Mouse (Mus musculus): ENCODE measurements around the gene Phf12. TPM values are rescaled to one million over a fixed set of nuclear protein-coding genes. Genes with fewer than 3 reads are reported as not detected.

Phf12 gene
- polyA plus RNA-seq, 1 experiment from 2014 or later, result 23.1 TPM

DNA sequence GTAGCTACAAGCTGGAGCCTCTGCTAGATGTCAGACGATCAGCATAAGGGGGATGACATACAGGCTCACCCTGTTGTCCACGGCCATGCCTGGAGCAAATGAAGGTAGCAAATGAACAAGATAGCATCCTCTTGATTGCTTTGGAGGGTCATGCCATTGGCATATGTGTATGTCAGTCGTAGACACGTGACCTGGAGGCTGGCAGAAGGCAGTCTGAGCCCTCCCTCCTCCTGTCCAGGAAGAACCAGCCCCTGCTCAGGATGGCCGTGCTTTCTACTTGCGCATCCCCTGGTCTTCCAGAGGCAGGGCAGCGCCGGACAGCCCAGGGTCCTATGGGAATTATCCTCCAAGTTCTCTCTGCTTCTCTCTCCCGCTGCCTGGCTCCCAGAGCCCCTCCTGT, 23.6 kb upstream of the Phf12 start:
- Histone ChIP-seq H3K9me3 (replicated peaks) (no peaks in the 10 kb centered on the region), H3K4me3 (no peak overlapping the region), H3K36me3 (no peaks in the 10 kb centered on the region), H3K27me3 (ENCODE audit: low read depth, poor library complexity, severe bottlenecking) (peaks cover 93% of the 10 kb centered on the region), H3K4me1 (no peaks in the 10 kb centered on the region; the same call in 1 of the 2 replicates), H3K27ac (no peak overlapping the region)
- no peak for DNase-seq (ENCODE audit: low spot score)
- WGBS, result 64% methylated on average over 9 of the region's 9 CpGs

DNA sequence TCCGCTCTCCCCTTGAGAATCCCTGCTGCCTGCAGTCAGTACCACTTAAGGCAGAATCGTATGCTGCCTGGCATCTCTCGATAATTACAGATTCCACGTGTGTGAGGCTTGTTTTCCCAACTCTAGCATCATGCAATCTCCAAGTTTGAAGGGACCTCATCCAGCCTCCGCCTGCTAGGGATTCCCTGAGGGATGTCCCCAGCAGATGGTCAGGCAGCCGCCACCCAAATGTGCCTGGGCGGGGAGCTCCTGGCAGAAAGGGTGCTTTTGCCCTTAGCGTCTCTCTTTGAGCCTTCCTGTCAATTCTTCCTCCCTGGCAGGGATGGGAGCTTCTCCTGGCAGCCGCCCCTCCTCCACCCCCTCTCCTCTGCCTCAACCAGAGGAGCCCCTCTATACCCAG, 22.4 kb upstream of the Phf12 start:
- H3K36me3 ChIP-seq, result no peaks in the 10 kb centered on the region
- no peak for DNase-seq (ENCODE audit: low spot score)
- WGBS, result 61% methylated on average over 9 of the region's 9 CpGs
- no peak overlapping the region for H3K4me3 ChIP-seq
- H3K4me1 ChIP-seq, result peaks cover 9% of the 10 kb centered on the region
- H3K27me3 ChIP-seq (ENCODE audit: low read depth, poor library complexity, severe bottlenecking), result peaks cover 93% of the 10 kb centered on the region
- H3K9me3 ChIP-seq (replicated peaks), result no peaks in the 10 kb centered on the region
- no peak overlapping the region for H3K27ac ChIP-seq

DNA sequence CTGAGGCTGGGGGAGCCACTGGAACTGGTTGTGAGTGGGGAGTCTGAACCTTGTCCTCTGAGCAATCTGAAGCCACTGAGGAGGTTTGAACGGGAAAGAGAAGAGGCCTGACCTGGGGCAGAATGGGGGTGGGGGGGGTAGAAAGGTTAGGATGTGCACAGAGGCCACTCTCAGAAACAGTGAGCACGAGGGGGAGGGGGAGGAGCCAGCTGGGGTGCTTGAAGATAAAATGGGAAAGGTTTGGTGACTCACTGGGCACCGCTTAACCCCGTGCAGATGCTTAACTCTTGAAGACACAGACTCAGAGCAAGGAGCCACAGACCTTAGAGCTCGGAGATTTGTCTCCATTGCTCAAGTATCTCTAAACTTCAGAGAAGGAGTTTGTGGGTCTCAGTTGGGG, 21.7 kb upstream of the Phf12 start:
- WGBS, result 53% methylated on average over 5 of the region's 5 CpGs
- no peak for DNase-seq (ENCODE audit: low spot score)
- Histone ChIP-seq H3K36me3 (no peaks in the 10 kb centered on the region), H3K9me3 (replicated peaks) (no peaks in the 10 kb centered on the region), H3K27me3 (ENCODE audit: low read depth, poor library complexity, severe bottlenecking) (peaks cover 93% of the 10 kb centered on the region), H3K4me3 (no peak overlapping the region), H3K27ac (no peak overlapping the region), H3K4me1 (peaks cover 14% of the 10 kb centered on the region)

DNA sequence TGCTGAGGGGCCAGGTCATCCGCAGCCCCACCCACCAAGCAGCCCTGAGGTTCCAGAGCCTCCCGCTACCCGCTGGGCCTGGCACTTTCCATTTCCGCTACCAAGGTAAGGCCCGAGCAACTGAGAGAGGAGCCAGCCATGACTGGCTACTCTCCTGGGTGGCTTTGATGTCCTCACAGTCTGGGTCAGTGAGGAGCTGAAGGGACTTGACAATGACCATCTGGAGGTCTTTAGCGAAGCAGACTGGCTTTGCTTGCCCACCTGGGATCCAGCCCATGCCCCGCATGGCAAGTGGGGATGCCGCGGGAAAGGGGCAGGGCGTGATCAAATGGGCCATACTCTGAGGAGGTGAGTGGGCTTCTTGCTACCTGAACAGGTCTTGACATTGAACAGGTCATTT, 19.6 kb upstream of the Phf12 start:
- H3K4me3 ChIP-seq, result no peak overlapping the region
- no peaks in the 10 kb centered on the region for H3K9me3 ChIP-seq (replicated peaks)
- peaks cover 14% of the 10 kb centered on the region for H3K4me1 ChIP-seq
- DNase-seq (ENCODE audit: low spot score), result no peak
- H3K27me3 ChIP-seq (ENCODE audit: low read depth, poor library complexity, severe bottlenecking), result peaks cover 87% of the 10 kb centered on the region
- WGBS, result 84% methylated on average over 10 of the region's 10 CpGs
- H3K36me3 ChIP-seq, result no peaks in the 10 kb centered on the region
- H3K27ac ChIP-seq, result no peak overlapping the region

DNA sequence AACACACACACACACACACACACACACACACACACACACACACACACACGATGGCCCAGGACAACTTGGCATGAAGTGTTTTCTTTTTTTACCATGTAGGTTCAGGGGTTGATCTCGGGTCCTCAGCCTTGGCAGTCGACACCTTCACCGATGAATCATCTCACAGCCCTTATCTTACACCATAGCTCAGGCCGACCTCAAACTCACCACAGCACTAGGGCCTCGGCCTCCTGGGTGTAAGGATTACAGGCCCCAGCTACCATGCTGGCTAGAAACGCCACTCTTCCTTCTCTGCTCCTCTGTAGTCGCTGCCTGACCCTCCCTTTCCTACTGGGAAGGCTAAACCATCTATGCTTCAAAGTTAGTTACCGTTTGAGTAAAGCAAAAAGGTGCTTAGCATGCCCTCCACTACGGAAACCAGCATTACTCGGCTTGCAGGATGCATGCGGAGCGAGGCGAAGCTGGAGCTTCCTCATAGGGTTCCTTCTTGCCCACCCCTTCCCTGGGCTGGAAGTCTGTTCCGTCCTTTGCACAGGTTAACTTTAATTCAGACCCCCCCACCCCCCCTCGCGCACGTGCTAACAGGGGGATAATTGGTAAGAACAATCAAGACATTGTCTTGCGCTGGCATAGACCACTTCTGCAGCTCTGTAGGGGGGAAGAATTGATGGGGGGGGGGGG, 18.0 kb upstream of the Phf12 start:
- H3K27ac ChIP-seq, result no peak overlapping the region
- DNase-seq (ENCODE audit: low spot score), result no peak
- peaks cover 14% of the 10 kb centered on the region for H3K4me1 ChIP-seq
- no peaks in the 10 kb centered on the region for H3K9me3 ChIP-seq (replicated peaks)
- no peak overlapping the region for H3K4me3 ChIP-seq
- H3K27me3 ChIP-seq (ENCODE audit: low read depth, poor library complexity, severe bottlenecking), result peaks cover 85% of the 10 kb centered on the region
- 23% methylated on average over 19 of the region's 19 CpGs for WGBS
- no peaks in the 10 kb centered on the region for H3K36me3 ChIP-seq

DNA sequence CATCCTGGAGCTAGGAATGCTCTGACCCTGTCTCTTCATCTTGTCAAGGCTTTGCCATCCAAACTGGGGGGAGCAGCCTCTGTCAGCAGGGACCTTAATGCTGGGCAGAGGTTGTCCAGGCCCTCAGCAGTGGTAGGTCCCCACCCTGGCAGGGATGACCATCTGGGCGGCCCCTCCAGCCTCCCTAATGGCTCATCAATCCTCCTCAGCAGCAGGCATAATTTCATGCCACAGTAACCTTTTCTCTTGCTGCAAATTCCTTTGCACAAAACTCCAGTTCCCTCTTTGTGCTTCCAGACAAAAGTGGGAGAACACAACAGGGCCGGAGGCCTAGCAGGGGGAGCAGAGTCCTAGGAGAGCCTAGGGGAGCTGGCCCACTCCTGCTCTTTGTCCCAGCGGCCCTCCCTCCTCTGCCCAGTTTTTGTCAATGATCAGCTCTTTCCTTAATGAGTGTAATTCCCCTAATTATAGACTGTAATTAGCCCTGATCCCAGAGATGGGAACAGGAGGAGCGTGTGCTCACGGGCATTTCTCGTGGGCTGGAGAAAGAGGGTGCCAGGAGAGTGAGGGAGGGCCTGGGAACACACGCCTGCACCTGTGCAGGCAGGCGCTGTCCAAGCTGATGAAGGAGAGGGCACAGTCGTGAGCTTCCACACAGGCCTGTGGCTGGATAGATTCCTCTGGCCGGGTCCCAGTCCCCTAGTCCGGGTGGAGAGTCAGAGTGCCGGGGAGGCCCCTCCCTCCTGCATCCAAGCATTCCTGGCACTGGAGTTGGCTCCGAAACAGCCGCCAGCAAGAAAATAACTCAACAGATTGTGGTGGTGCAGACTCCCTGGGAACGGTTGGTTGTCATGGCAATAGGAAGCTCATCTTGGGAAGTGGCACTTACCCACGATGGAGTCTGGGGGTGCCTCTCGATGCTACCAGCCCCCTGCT, 17.2 kb upstream of the Phf12 start:
- Histone ChIP-seq H3K27ac (no peak overlapping the region), H3K9me3 (replicated peaks) (no peaks in the 10 kb centered on the region), H3K36me3 (no peaks in the 10 kb centered on the region), H3K27me3 (ENCODE audit: low read depth, poor library complexity, severe bottlenecking) (peaks cover 80% of the 10 kb centered on the region), H3K4me1 (peaks cover 14% of the 10 kb centered on the region), H3K4me3 (no peak overlapping the region)
- DNase-seq (ENCODE audit: low spot score), result no peak
- WGBS, result 29% methylated on average over 17 of the region's 17 CpGs

DNA sequence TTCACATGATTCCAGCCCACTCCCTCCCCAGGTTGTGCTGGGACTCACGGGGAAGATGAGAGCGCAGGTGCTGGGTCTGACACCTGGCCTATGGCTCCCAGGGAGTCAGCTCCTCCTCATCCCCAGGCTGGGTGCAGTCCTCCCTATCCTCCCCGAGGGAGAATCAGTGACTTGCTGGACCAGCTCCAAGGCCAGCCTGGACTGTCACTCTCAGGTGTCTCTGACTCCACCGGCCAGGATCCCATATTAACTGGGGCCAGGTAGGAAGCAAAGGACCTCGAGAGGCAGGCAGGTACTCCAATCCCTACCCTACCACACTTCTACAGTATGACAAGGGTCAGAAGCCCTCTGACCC, 16.5 kb upstream of the Phf12 start:
- WGBS, result 54% methylated on average over 5 of the region's 5 CpGs
- H3K9me3 ChIP-seq (replicated peaks), result no peaks in the 10 kb centered on the region
- no peak for DNase-seq (ENCODE audit: low spot score)
- no peaks in the 10 kb centered on the region for H3K36me3 ChIP-seq
- H3K4me1 ChIP-seq, result peaks cover 14% of the 10 kb centered on the region
- peaks cover 79% of the 10 kb centered on the region for H3K27me3 ChIP-seq (ENCODE audit: low read depth, poor library complexity, severe bottlenecking)
- no peak overlapping the region for H3K27ac ChIP-seq
- H3K4me3 ChIP-seq, result no peak overlapping the region

DNA sequence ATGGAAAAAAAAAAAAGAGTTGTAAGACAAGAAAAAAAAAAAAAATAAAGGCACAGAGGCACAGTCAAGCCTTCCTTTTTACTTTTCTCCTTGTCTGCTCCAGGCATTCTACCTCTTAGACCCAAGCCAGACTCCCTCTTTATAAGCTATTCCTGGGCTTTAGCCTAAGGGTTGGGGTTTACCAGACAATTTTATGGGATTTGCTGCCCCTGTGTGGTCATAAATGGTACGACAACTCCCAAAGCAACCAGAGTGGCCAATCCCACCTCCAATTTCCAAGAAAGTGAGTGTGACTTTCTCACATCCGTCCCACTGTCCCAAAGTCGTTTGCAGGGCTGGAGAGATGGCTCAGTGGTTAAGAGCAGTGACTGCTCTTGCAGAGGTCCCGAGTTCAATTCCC, 15.4 kb upstream of the Phf12 start:
- peak; percentile 84 for DNase-seq (ENCODE audit: low spot score)
- H3K4me1 ChIP-seq, result peaks cover 14% of the 10 kb centered on the region
- H3K4me3 ChIP-seq, result no peak overlapping the region
- no peaks in the 10 kb centered on the region for H3K36me3 ChIP-seq
- H3K27ac ChIP-seq, result no peak overlapping the region
- H3K9me3 ChIP-seq (replicated peaks), result no peaks in the 10 kb centered on the region
- peaks cover 77% of the 10 kb centered on the region for H3K27me3 ChIP-seq (ENCODE audit: low read depth, poor library complexity, severe bottlenecking)
- under 1% methylated on average over 4 of the region's 4 CpGs for WGBS

DNA sequence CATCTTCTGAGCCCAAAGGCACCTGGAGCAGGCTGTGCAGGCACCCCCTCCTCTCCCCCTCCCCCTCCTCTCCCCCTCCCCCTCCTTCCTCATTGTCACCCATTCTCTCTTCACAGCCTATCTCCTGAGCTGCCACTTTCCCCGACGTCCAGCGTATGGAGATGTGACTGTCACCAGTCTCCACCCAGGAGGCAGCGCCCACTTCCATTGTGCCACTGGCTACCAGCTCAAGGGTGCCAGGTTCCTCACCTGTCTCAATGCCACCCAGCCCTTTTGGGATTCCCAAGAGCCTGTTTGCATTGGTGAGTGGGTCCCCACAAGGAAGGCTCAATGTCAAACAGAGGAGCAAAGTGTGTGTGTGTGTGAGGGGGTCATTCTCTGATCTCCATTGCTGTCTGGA, 13.8 kb upstream of the Phf12 start:
- Histone ChIP-seq H3K36me3 (no peaks in the 10 kb centered on the region), H3K27ac (no peak overlapping the region), H3K9me3 (replicated peaks) (no peaks in the 10 kb centered on the region), H3K27me3 (ENCODE audit: low read depth, poor library complexity, severe bottlenecking) (peaks cover 82% of the 10 kb centered on the region), H3K4me3 (no peak overlapping the region), H3K4me1 (peaks cover 14% of the 10 kb centered on the region)
- 78% methylated on average over 4 of the region's 4 CpGs for WGBS
- DNase-seq (ENCODE audit: low spot score), result no peak

DNA sequence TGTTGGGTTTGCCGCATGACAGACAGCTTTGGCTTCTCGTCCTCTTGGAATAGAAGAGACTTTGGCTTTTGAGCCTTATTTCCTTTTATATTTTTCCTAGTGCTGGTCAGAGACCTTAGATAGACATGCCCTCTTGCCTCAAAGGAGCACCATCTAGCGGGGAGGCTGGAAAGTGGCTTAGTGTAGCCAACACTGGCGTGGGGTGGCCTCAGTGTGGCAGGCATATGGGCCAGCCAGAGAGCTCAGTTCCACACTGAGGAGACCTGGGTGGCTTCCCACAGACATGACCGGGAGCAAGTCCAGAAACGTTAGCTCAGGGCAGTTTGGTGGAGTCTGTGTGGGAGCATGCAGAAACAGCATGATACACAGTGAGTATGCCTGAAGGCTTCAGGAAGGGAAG, 11.8 kb upstream of the Phf12 start:
- H3K4me1 ChIP-seq, result 0 out of 2 replicates have a peak, but pooled peaks cover under 1% of the 10 kb centered on the region
- 88% methylated on average over 6 of the region's 6 CpGs for WGBS
- no peak for DNase-seq (ENCODE audit: low spot score)
- H3K9me3 ChIP-seq (replicated peaks), result no peaks in the 10 kb centered on the region
- peaks cover 84% of the 10 kb centered on the region for H3K27me3 ChIP-seq (ENCODE audit: low read depth, poor library complexity, severe bottlenecking)
- H3K4me3 ChIP-seq, result no peak overlapping the region
- H3K27ac ChIP-seq, result no peak overlapping the region
- no peaks in the 10 kb centered on the region for H3K36me3 ChIP-seq

DNA sequence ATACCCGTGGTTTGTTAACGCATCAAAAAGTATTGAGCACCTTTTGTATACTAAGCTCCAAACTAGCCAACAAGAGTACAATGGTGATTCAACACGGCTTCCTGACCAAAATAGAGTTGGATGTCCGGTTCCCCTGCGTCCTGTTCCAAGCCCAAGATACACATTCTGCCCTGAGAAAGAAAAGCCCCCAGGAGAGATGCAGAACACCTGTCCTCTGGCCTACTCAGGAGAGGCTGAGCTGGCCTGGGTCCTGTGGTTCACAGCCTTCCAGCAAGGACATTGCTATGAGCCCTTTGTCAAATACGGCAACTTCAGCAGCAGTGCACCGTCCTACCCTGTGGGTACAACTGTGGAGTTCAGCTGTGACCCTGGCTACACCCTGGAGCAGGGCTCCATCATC, 9.0 kb upstream of the Phf12 start:
- no peaks in the 10 kb centered on the region for H3K4me1 ChIP-seq
- H3K4me3 ChIP-seq, result no peak overlapping the region
- no peak overlapping the region for H3K27ac ChIP-seq
- WGBS, result 90% methylated on average over 7 of the region's 7 CpGs
- H3K27me3 ChIP-seq (ENCODE audit: low read depth, poor library complexity, severe bottlenecking), result peaks cover 84% of the 10 kb centered on the region
- no peak for DNase-seq (ENCODE audit: low spot score)
- H3K9me3 ChIP-seq (replicated peaks), result no peaks in the 10 kb centered on the region
- H3K36me3 ChIP-seq, result no peaks in the 10 kb centered on the region

DNA sequence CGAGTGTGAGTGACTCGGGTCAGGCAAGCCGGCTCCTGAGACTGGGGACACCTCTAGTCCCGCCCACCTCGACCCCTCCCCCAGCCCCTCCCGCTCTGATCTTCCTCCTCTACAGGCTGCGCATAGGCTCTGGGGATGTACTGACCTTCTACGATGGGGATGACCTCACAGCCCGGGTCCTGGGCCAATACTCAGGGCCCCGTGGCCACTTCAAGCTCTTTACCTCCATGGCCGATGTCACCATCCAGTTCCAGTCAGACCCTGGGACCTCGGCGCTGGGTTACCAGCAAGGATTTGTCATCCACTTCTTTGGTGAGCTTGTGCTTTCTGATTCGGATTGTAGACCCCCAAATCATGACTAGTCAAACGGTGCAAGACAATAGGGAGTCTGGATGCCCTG, 8.2 kb upstream of the Phf12 start:
- no peak overlapping the region for H3K27ac ChIP-seq
- H3K4me3 ChIP-seq, result no peak overlapping the region
- no peaks in the 10 kb centered on the region for H3K36me3 ChIP-seq
- no peaks in the 10 kb centered on the region for H3K9me3 ChIP-seq (replicated peaks)
- WGBS, result 44% methylated on average over 15 of the region's 15 CpGs
- no peaks in the 10 kb centered on the region for H3K4me1 ChIP-seq
- peaks cover 79% of the 10 kb centered on the region for H3K27me3 ChIP-seq (ENCODE audit: low read depth, poor library complexity, severe bottlenecking)
- no peak for DNase-seq (ENCODE audit: low spot score)

DNA sequence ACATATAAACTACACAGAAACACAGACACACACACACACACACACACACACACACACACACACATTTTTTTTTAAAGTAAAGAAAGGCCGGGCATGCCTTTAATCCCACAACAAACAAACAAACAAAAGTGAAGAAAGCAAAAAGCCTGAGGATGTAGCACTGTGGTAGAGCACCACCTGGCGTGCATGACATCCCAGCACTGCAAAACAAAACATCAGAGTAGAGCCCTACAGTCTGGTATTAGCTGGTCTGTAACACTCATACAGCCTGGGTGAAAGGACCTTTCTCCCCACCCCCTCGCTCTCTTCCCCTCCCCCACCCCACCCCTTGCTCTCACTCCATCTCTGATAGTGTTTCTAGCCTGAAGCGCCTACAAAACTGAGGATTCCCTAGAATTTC, 6.7 kb upstream of the Phf12 start:
- no peaks in the 10 kb centered on the region for H3K9me3 ChIP-seq (replicated peaks)
- H3K27me3 ChIP-seq (ENCODE audit: low read depth, poor library complexity, severe bottlenecking), result peaks cover 68% of the 10 kb centered on the region
- 0 out of 2 replicates have a peak, but pooled peaks cover 3% of the 10 kb centered on the region for H3K4me1 ChIP-seq
- DNase-seq (ENCODE audit: low spot score), result no peak
- 44% methylated on average over 4 of the region's 4 CpGs for WGBS
- no peak overlapping the region for H3K4me3 ChIP-seq
- no peak overlapping the region for H3K27ac ChIP-seq
- H3K36me3 ChIP-seq, result no peaks in the 10 kb centered on the region
